Mouse (Mus musculus): ENCODE measurements at regions not wholly inside any gene's neighbourhood (a gene's known extent, or its start where the extent isn't known, plus 50 kb on each side); places are given as distances from the start of the nearest gene placed in this dataset.

DNA sequence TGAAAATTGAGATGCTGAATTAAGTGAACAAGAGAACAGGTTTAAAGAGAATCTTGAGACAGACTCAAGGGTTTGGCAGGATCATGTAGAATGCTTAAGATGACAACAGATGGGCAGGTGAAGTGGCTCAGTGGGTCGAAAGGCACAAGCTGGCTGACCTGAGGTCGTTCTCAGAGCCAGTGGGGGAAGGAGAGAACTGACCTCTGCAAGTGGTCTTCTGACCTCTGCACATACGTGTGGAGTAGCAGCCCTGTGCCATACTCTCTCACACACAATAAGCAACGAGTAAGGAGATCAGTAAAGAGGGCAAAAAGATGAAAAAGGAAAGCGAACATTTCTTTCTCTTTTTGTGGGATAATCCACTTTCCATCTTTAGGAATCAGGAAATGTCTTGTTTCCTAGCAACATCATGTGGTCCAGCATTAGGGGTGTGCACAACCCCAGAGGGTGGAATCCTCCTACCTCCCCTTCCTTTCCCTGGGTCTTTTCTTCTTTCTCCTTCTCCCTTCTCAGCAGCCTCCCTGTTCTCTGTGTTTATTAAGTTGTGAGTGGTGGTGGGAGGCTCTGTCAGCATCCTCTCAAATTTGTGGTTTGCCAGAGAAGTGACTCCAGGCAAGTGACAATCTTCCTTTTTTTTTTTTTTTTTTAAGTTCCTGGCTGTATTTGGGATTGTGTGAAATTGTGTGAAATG lies 114.7 kb downstream of the 1810013L24Rik start:
- WGBS = 26% methylated on average over 5 of the region's 5 CpGs
- Histone ChIP-seq H3K27ac (ENCODE audit: low read depth, low read length) (peak overlapping the region; percentile 54; the same call in 1 of the 2 replicates), H3K36me3 (ENCODE audit: control insufficient read depth, insufficient read depth, low read length) (no peaks in the 10 kb centered on the region), H3K27me3 (ENCODE audit: control insufficient read depth, insufficient read depth, low read length) (no peaks in the 10 kb centered on the region), H3K9me3 (ENCODE audit: control insufficient read depth, low read length) (no peaks in the 10 kb centered on the region), H3K4me2 (replicated peaks; ENCODE audit: low read depth, low read length) (no peak overlapping the region), H3K9ac (ENCODE audit: low read depth, low read length) (no peak overlapping the region), H3K4me3 (ENCODE audit: low read depth, low read length) (no peak overlapping the region), H3K4me1 (replicated peaks; ENCODE audit: control insufficient read depth, insufficient read depth, low read length) (no peaks in the 10 kb centered on the region)
- DNase-seq (ENCODE audit: low spot score) (peak; percentile 25), ATAC-seq (ENCODE audit: low FRiP score) (no peak)

GRCm38 (mm10) chr16:8947846-8948245 lies 117.9 kb downstream of the 1810013L24Rik start:
- Histone ChIP-seq H3K4me2 (replicated peaks; ENCODE audit: low read depth, low read length) (no peak overlapping the region), H3K9me3 (ENCODE audit: control insufficient read depth, low read length) (no peaks in the 10 kb centered on the region), H3K27me3 (ENCODE audit: control insufficient read depth, insufficient read depth, low read length) (no peaks in the 10 kb centered on the region), H3K4me1 (replicated peaks; ENCODE audit: control insufficient read depth, insufficient read depth, low read length) (no peaks in the 10 kb centered on the region), H3K27ac (ENCODE audit: low read depth, low read length) (no peak overlapping the region), H3K9ac (ENCODE audit: low read depth, low read length) (no peak overlapping the region), H3K4me3 (ENCODE audit: low read depth, low read length) (no peak overlapping the region), H3K36me3 (ENCODE audit: control insufficient read depth, insufficient read depth, low read length) (no peaks in the 10 kb centered on the region)
- WGBS = 74% methylated on average over 5 of the region's 5 CpGs
- no peak for ATAC-seq (ENCODE audit: low FRiP score)
- DNase-seq (ENCODE audit: low spot score) = no peak

GRCm38 (mm10) chr16:8951156-8951899 lies 121.4 kb downstream of the 1810013L24Rik start:
- Histone ChIP-seq H3K9me3 (ENCODE audit: control insufficient read depth, low read length) (no peaks in the 10 kb centered on the region), H3K4me3 (ENCODE audit: low read depth, low read length) (no peak overlapping the region), H3K36me3 (ENCODE audit: control insufficient read depth, insufficient read depth, low read length) (no peaks in the 10 kb centered on the region), H3K4me1 (replicated peaks; ENCODE audit: control insufficient read depth, insufficient read depth, low read length) (no peaks in the 10 kb centered on the region), H3K4me2 (replicated peaks; ENCODE audit: low read depth, low read length) (no peak overlapping the region), H3K27ac (ENCODE audit: low read depth, low read length) (no peak overlapping the region), H3K27me3 (ENCODE audit: control insufficient read depth, insufficient read depth, low read length) (no peaks in the 10 kb centered on the region), H3K9ac (ENCODE audit: low read depth, low read length) (no peak overlapping the region)
- WGBS = 81% methylated on average over 6 of the region's 6 CpGs
- ATAC-seq (ENCODE audit: low FRiP score) = no peak
- DNase-seq (ENCODE audit: low spot score) = no peak

DNA sequence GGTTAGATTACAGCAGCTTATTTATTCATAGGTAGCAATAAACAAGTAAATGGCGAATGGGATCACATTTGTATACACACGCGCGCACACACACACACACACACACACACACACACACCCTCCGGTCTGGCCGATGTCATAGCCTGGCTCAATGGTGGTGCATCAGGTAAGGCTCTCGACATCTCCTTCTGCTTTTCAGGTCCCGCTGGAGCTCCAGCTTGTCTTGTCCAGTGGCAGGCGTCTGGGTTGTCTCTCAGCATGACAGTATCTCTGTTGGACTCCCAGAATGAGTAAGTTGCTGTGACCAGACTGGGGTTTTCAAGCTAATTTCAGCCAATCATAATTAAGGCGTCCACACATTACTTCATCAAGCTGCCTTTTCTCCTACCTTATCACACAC lies 131.8 kb downstream of the 1810013L24Rik start:
- Histone ChIP-seq H3K36me3 (ENCODE audit: control insufficient read depth, insufficient read depth, low read length) (no peaks in the 10 kb centered on the region), H3K4me2 (replicated peaks; ENCODE audit: low read depth, low read length) (no peak overlapping the region), H3K4me1 (replicated peaks; ENCODE audit: control insufficient read depth, insufficient read depth, low read length) (no peaks in the 10 kb centered on the region), H3K27ac (ENCODE audit: low read depth, low read length) (no peak overlapping the region), H3K9ac (ENCODE audit: low read depth, low read length) (no peak overlapping the region), H3K27me3 (ENCODE audit: control insufficient read depth, insufficient read depth, low read length) (no peaks in the 10 kb centered on the region), H3K9me3 (ENCODE audit: control insufficient read depth, low read length) (no peaks in the 10 kb centered on the region), H3K4me3 (ENCODE audit: low read depth, low read length) (no peak overlapping the region)
- DNase-seq (ENCODE audit: low spot score) (no peak), ATAC-seq (ENCODE audit: low FRiP score) (no peak)
- WGBS = 84% methylated on average over 10 of the region's 10 CpGs

DNA sequence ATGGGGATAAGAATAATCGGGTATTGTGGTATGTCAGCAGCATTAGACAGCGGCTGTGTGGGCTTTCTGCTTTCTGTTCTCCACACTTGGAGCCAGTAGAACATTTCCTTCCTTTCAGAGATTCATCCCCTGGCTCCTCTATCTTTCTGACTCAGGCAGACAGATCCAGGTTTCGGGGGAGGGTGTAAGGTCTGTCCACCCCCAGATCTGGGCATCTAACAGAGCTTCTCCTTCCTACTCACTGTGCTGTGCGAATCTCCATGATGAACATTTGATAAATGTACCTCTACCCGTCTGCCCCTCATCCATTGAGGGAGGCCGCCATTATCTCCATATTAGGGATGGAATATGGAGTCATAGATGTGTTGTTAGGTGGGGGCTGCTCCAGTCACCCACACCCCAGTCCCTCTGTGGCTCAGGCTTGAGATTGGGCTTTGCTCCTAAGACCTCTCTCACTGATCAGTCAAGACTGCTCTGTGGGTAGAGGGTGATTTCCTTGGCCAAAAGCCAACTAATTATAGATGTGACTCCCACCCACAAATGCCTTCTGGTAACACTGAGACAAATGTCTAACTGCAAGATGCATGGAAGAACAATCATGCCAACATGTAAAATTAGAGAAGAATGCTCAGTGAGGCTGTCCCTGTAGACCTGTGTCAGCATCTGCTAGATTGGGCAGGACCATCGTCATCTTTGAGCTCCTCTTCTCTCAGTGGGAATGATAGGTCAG lies 163.8 kb downstream of the 1810013L24Rik start:
- H3K4me3 ChIP-seq (ENCODE audit: low read depth, low read length) = no peak overlapping the region
- H3K4me1 ChIP-seq (replicated peaks; ENCODE audit: control insufficient read depth, insufficient read depth, low read length) = no peaks in the 10 kb centered on the region
- H3K9ac ChIP-seq (ENCODE audit: low read depth, low read length) = no peak overlapping the region
- no peaks in the 10 kb centered on the region for H3K27me3 ChIP-seq (ENCODE audit: control insufficient read depth, insufficient read depth, low read length)
- H3K4me2 ChIP-seq (replicated peaks; ENCODE audit: low read depth, low read length) = no peak overlapping the region
- H3K36me3 ChIP-seq (ENCODE audit: control insufficient read depth, insufficient read depth, low read length) = no peaks in the 10 kb centered on the region
- WGBS = 88% methylated on average over 7 of the region's 7 CpGs
- no peak for ATAC-seq (ENCODE audit: low FRiP score)
- no peaks in the 10 kb centered on the region for H3K9me3 ChIP-seq (ENCODE audit: control insufficient read depth, low read length)
- DNase-seq (ENCODE audit: low spot score) = no peak
- no peak overlapping the region for H3K27ac ChIP-seq (ENCODE audit: low read depth, low read length)

DNA sequence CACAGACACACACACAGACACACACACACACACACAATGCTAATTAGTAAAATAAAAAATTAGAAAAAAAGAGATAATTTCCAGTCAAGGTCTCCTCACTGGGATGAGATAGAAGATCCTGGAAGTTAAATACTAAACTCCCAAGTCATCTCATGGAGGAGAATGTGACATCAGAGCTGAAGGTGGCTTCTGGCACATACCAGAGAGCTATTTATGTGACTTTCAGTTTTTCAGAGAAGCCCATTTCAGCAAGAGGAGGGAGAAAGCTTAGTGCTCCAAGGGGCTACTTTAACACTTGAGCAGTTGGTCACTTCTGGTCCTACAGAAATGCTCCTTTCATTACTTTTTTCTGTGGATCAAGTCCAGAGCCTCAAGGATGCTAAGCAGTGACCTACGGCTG lies 164.6 kb downstream of the 1810013L24Rik start:
- H3K36me3 ChIP-seq (ENCODE audit: control insufficient read depth, insufficient read depth, low read length) = no peaks in the 10 kb centered on the region
- no peaks in the 10 kb centered on the region for H3K4me1 ChIP-seq (replicated peaks; ENCODE audit: control insufficient read depth, insufficient read depth, low read length)
- H3K9ac ChIP-seq (ENCODE audit: low read depth, low read length) = no peak overlapping the region
- DNase-seq (ENCODE audit: low spot score) (no peak), ATAC-seq (ENCODE audit: low FRiP score) (no peak)
- H3K4me2 ChIP-seq (replicated peaks; ENCODE audit: low read depth, low read length) = no peak overlapping the region
- H3K9me3 ChIP-seq (ENCODE audit: control insufficient read depth, low read length) = no peaks in the 10 kb centered on the region
- H3K27me3 ChIP-seq (ENCODE audit: control insufficient read depth, insufficient read depth, low read length) = no peaks in the 10 kb centered on the region
- 89% methylated on average over 1 of the region's 1 CpGs for WGBS
- H3K4me3 ChIP-seq (ENCODE audit: low read depth, low read length) = no peak overlapping the region
- H3K27ac ChIP-seq (ENCODE audit: low read depth, low read length) = no peak overlapping the region

- Histone ChIP-seq H3K9me3 (ENCODE audit: control insufficient read depth, low read length) (no peaks in the 10 kb centered on the region), H3K36me3 (ENCODE audit: control insufficient read depth, insufficient read depth, low read length) (no peaks in the 10 kb centered on the region), H3K27ac (ENCODE audit: low read depth, low read length) (no peak overlapping the region), H3K27me3 (ENCODE audit: control insufficient read depth, insufficient read depth, low read length) (no peaks in the 10 kb centered on the region), H3K4me2 (replicated peaks; ENCODE audit: low read depth, low read length) (no peak overlapping the region), H3K9ac (ENCODE audit: low read depth, low read length) (no peak overlapping the region), H3K4me1 (replicated peaks; ENCODE audit: control insufficient read depth, insufficient read depth, low read length) (no peaks in the 10 kb centered on the region), H3K4me3 (ENCODE audit: low read depth, low read length) (no peak overlapping the region)
- no peak for DNase-seq (ENCODE audit: low spot score)
- 77% methylated on average over 5 of the region's 5 CpGs for WGBS
- no peak for ATAC-seq (ENCODE audit: low FRiP score)
Measured at GRCm38 (mm10) chr16:8997250-8997649, 167.3 kb downstream of the 1810013L24Rik start.

- no peak overlapping the region for H3K9ac ChIP-seq (ENCODE audit: low read depth, low read length)
- 29% methylated on average over 6 of the region's 6 CpGs for WGBS
Measured at GRCm38 (mm10) chr16:9004012-9004411, 174.1 kb downstream of the 1810013L24Rik start.

More at GRCm38 (mm10) chr16:9004012-9004411, 174.1 kb downstream of the 1810013L24Rik start:
- Histone ChIP-seq H3K4me2 (replicated peaks; ENCODE audit: low read depth, low read length) (no peak overlapping the region), H3K36me3 (ENCODE audit: control insufficient read depth, insufficient read depth, low read length) (no peaks in the 10 kb centered on the region), H3K4me1 (replicated peaks; ENCODE audit: control insufficient read depth, insufficient read depth, low read length) (no peaks in the 10 kb centered on the region), H3K4me3 (ENCODE audit: low read depth, low read length) (no peak overlapping the region), H3K9me3 (ENCODE audit: control insufficient read depth, low read length) (no peaks in the 10 kb centered on the region), H3K27me3 (ENCODE audit: control insufficient read depth, insufficient read depth, low read length) (no peaks in the 10 kb centered on the region), H3K27ac (ENCODE audit: low read depth, low read length) (no peak overlapping the region)
- peak; percentile 23 for DNase-seq (ENCODE audit: low spot score)
- ATAC-seq (ENCODE audit: low FRiP score) = peak; percentile 14; the same call in 1 of the 2 replicates

Data from hindbrain, embryonic 11.5 days (tissue).